In genomic region chr11:22560503-22561328, GRCm38 (mm10) we compare ENCODE assay signal across 7 mouse cellular contexts. TPM values are rescaled to one million over a fixed set of nuclear protein-coding genes. Genes with fewer than 3 reads are reported as not detected.
DNase-seq lines count a peak whose midpoint lies in the region; ATAC-seq and TF ChIP-seq lines count a peak whose summit lies in the region.

No protein-coding gene starts in this region.

- no peaks in the 10 kb centered on the region for H3K4me1 ChIP-seq in embryonic facial prominence, embryonic 11.5 days (ENCODE audit: control insufficient read depth, insufficient read depth, low read length)
- peaks cover 6% of the 10 kb centered on the region for H3K4me1 ChIP-seq in heart, embryonic 10.5 days
- H3K4me1 ChIP-seq in kidney, embryonic 14.5 days (ENCODE audit: control insufficient read depth, insufficient read depth, low read length) = peaks cover 5% of the 10 kb centered on the region; the same call in 1 of the 2 replicates

- H3K4me2 ChIP-seq in embryonic facial prominence, embryonic 11.5 days (ENCODE audit: low read depth, low read length) = no peak overlapping the region
- no peak overlapping the region for H3K4me2 ChIP-seq in kidney, embryonic 14.5 days (replicated peaks; ENCODE audit: low read depth, low read length)

- 50% methylated on average over 6 of the region's 6 CpGs for WGBS in embryonic facial prominence, embryonic 11.5 days
- WGBS in heart, embryonic 10.5 days = 52% methylated on average over 6 of the region's 6 CpGs
- WGBS in kidney, embryonic 14.5 days = 49% methylated on average over 6 of the region's 6 CpGs

- intact Hi-C loops in left cerebral cortex, postnatal 4 days (cut with DNase I) = no loop called here

- TF ChIP-seq POLR2A in brain, embryonic 14.5 days (IDR thresholded peaks at IDR 0.05; ENCODE audit: borderline replicate concordance, extremely low read depth, insufficient read depth, insufficient read length, poor library complexity, severe bottlenecking) = no peak

- ATAC-seq in embryonic facial prominence, embryonic 11.5 days (replicated peaks; ENCODE audit: insufficient number of reproducible peaks, low FRiP score, low TSS enrichment, low read depth) = peak; percentile 65; the same call in 1 of the 2 replicates
- peak; percentile 53; the same call in 1 of the 2 replicates for ATAC-seq in kidney, embryonic 14.5 days (ENCODE audit: low FRiP score, low TSS enrichment)

- no peak overlapping the region for H3K4me3 ChIP-seq in embryonic facial prominence, embryonic 11.5 days (ENCODE audit: low read depth, low read length)
- H3K4me3 ChIP-seq in heart, embryonic 10.5 days = no peak overlapping the region
- no peak overlapping the region for H3K4me3 ChIP-seq in kidney, embryonic 14.5 days (ENCODE audit: low read length)

- H3K9ac ChIP-seq in embryonic facial prominence, embryonic 11.5 days (replicated peaks; ENCODE audit: low read length) = no peak overlapping the region
- H3K9ac ChIP-seq in kidney, embryonic 14.5 days (ENCODE audit: low read depth, low read length) = no peak overlapping the region

- H3K27me3 ChIP-seq in embryonic facial prominence, embryonic 11.5 days (ENCODE audit: control insufficient read depth, insufficient read depth, low read length) = no peaks in the 10 kb centered on the region
- no peaks in the 10 kb centered on the region for H3K27me3 ChIP-seq in heart, embryonic 10.5 days (ENCODE audit: insufficient read depth, poor library complexity, severe bottlenecking)
- no peaks in the 10 kb centered on the region for H3K27me3 ChIP-seq in kidney, embryonic 14.5 days (ENCODE audit: control insufficient read depth, insufficient read depth, low read length)

- H3K36me3 ChIP-seq in embryonic facial prominence, embryonic 11.5 days (replicated peaks; ENCODE audit: control insufficient read depth, insufficient read depth, low read depth, low read length) = no peaks in the 10 kb centered on the region
- no peaks in the 10 kb centered on the region for H3K36me3 ChIP-seq in heart, embryonic 10.5 days
- no peaks in the 10 kb centered on the region for H3K36me3 ChIP-seq in kidney, embryonic 14.5 days (ENCODE audit: control insufficient read depth, insufficient read depth, low read length)

- TF ChIP-seq CTCF in brain, embryonic 14.5 days (IDR thresholded peaks at IDR 0.05; ENCODE audit: borderline replicate concordance, extremely low read depth, insufficient read depth, insufficient read length) = no peak

- H3K9me3 ChIP-seq in embryonic facial prominence, embryonic 11.5 days (replicated peaks; ENCODE audit: control insufficient read depth, low read length) = no peaks in the 10 kb centered on the region
- no peaks in the 10 kb centered on the region for H3K9me3 ChIP-seq in heart, embryonic 10.5 days
- no peaks in the 10 kb centered on the region for H3K9me3 ChIP-seq in kidney, embryonic 14.5 days (ENCODE audit: control insufficient read depth, low read length)

- DNase-seq in brain, embryonic 14.5 days (ENCODE audit: low read depth) = peak; percentile 92
- peak; percentile 30 for DNase-seq in embryonic facial prominence, embryonic 11.5 days (ENCODE audit: low spot score)
- DNase-seq in heart, embryonic 10.5 days (ENCODE audit: low spot score) = no peak
- peak; percentile 84 for DNase-seq in left cerebral cortex, postnatal 4 days
- peak; percentile 63 for DNase-seq in ovary, postnatal 36 days (ENCODE audit: low spot score)
- DNase-seq in c-Kit-positive CD71-positive TER-119-positive erythroid progenitor cells, embryonic 14.5 days (ENCODE audit: low spot score) = no peak

- no peak overlapping the region for H3K27ac ChIP-seq in embryonic facial prominence, embryonic 11.5 days (replicated peaks; ENCODE audit: low read depth, low read length)
- peak overlapping the region; percentile 30; the same call in 1 of the 2 replicates for H3K27ac ChIP-seq in heart, embryonic 10.5 days
- no peak overlapping the region for H3K27ac ChIP-seq in kidney, embryonic 14.5 days (ENCODE audit: low read depth, low read length)

RNA-seq across cellular contexts. Expression of gene Tmem17, which starts 48.8 kb away (rescaled TPM):
- 13.5 and 14.4 TPM in 2 replicates for polyA plus RNA-seq in brain, embryonic 14.5 days (2012; rRNA removed)
- 14.7 and 15.3 TPM in 2 replicates for polyA plus RNA-seq in embryonic facial prominence, embryonic 11.5 days (2014; fragmentation: Nextera tagmentation; extraction: Ambion mirVana)
- 11.1 and 12.5 TPM in 2 replicates for polyA plus RNA-seq in heart, embryonic 10.5 days (2016; fragmentation: Nextera tagmentation; extraction: Ambion mirVana)
- 14.1 and 15.8 TPM in 2 replicates for polyA plus RNA-seq in kidney, embryonic 14.5 days (2014; fragmentation: Nextera tagmentation; extraction: Ambion mirVana)
- 1 to 10 TPM; 7.8 to 9.0 TPM for total RNA-seq in left cerebral cortex, postnatal 4 days (2021)

Comparison
In these comparisons a context has a peak if more than half of its experiments do, and no peak if none do; other contexts are left out.
1. DNase-seq: peak in brain, embryonic 14.5 days (single experiment), embryonic facial prominence, embryonic 11.5 days (single experiment), left cerebral cortex, postnatal 4 days (single experiment) and ovary, postnatal 36 days (single experiment); none in heart, embryonic 10.5 days (single experiment) and c-Kit-positive CD71-positive TER-119-positive erythroid progenitor cells, embryonic 14.5 days (single experiment).